Mouse (Mus musculus) intestine, embryonic 16.5 days (tissue): ENCODE data around the gene Rinl. TPM values are rescaled to one million over a fixed set of nuclear protein-coding genes. Genes with fewer than 3 reads are reported as not detected.

Experiments used
- ATAC-seq: fragments of 200-750 bp; cut with Nextera tagmentation; 2 replicates; pipeline ENCODE4 v1.8.0; 2017; ENCODE audit warnings: moderate TSS enrichment, moderate library complexity
- H3K27ac ChIP-seq: fragments of 300-500 bp; sonication (generic); 2 replicates; pipeline ENCODE4 v1.5.1; 2014; ENCODE audit warnings: mild to moderate bottlenecking, low read length
- H3K27me3 ChIP-seq: fragments of 300-500 bp; sonication (generic); replicated peaks from 2 replicates; pipeline ENCODE4 v1.6.1; 2014; ENCODE audit warnings: low read length, control low read depth, mixed read lengths; ENCODE audit not compliant: control insufficient read depth, insufficient read depth
- H3K36me3 ChIP-seq: fragments of 300-500 bp; sonication (generic); 2 replicates; pipeline ENCODE4 v1.6.1; 2014; ENCODE audit warnings: low read length, control low read depth; ENCODE audit not compliant: control insufficient read depth, insufficient read depth
- H3K4me1 ChIP-seq: fragments of 300-500 bp; sonication (generic); 2 replicates; pipeline ENCODE4 v1.6.1; 2014; ENCODE audit warnings: low read length, control low read depth, mixed read lengths; ENCODE audit not compliant: control insufficient read depth, insufficient read depth
- H3K4me2 ChIP-seq: fragments of 300-500 bp; sonication (generic); 2 replicates; pipeline ENCODE4 v1.6.1; 2014; ENCODE audit warnings: low read depth, low read length, control low read depth
- H3K4me3 ChIP-seq: fragments of 300-500 bp; sonication (generic); 2 replicates; pipeline ENCODE4 v1.5.1; 2014; ENCODE audit warnings: mild to moderate bottlenecking, low read length
- H3K9ac ChIP-seq: fragments of 300-500 bp; sonication (generic); 2 replicates; pipeline ENCODE4 v1.6.1; 2014; ENCODE audit warnings: low read depth, low read length
- H3K9me3 ChIP-seq: fragments of 300-500 bp; sonication (generic); 2 replicates; pipeline ENCODE4 v1.6.1; 2016; ENCODE audit warnings: low read length, control low read depth; ENCODE audit not compliant: control insufficient read depth
- WGBS: fragments of 180-500 bp; shearing (Covaris S2); extraction: QIAGEN DNeasy Blood & Tissue Kit; methylation state at CpG from one replicate; pipeline ENCODE4 v1.1.7; 2014; 5-methylcytosine and 5-hydroxymethylcytosine counted together
- polyA plus RNA-seq: library from polyadenylated mRNA; unstranded; fragments of >200 nt; fragmentation: Nextera tagmentation; extraction: Ambion mirVana; gene quantifications from 2 replicates; pipeline ENCODE4 v1.2.1, GENCODE M21; 2015

The Rinl gene
- polyA plus RNA-seq, 1 experiment from 2014 or later: 5.9 TPM

- H3K27me3 ChIP-seq: no peaks in the 10 kb centered on the region
- H3K9ac ChIP-seq: no peak overlapping the region
- H3K36me3 ChIP-seq: no peaks in the 10 kb centered on the region
- no peak overlapping the region for H3K4me2 ChIP-seq
- H3K9me3 ChIP-seq: no peaks in the 10 kb centered on the region
- peaks cover 25% of the 10 kb centered on the region for H3K4me1 ChIP-seq
- H3K27ac ChIP-seq: no peak overlapping the region
- no peak overlapping the region for H3K4me3 ChIP-seq
- 0 out of 2 replicates have a peak, but pooled peaks have one; percentile 17 for ATAC-seq
Measured at GRCm38 (mm10) chr7:28791706-28792105, 2.9 kb downstream of the Rinl start.

- Histone ChIP-seq H3K27me3 (no peaks in the 10 kb centered on the region), H3K4me2 (no peak overlapping the region), H3K9ac (no peak overlapping the region), H3K27ac (no peak overlapping the region), H3K4me3 (no peak overlapping the region), H3K4me1 (peaks cover 29% of the 10 kb centered on the region), H3K36me3 (no peaks in the 10 kb centered on the region), H3K9me3 (no peaks in the 10 kb centered on the region)
- ATAC-seq: no peak
- WGBS: 72% methylated on average over 12 of the region's 14 CpGs
Measured at GRCm38 (mm10) chr7:28792391-28793185, 3.8 kb downstream of the Rinl start.

GRCm38 (mm10) chr7:28793834-28794233 is 5.1 kb downstream of the Rinl start:
- no peak overlapping the region for H3K4me2 ChIP-seq
- no peaks in the 10 kb centered on the region for H3K9me3 ChIP-seq
- H3K27me3 ChIP-seq: no peaks in the 10 kb centered on the region
- peaks cover 26% of the 10 kb centered on the region for H3K4me1 ChIP-seq
- no peaks in the 10 kb centered on the region for H3K36me3 ChIP-seq
- H3K4me3 ChIP-seq: no peak overlapping the region
- 30% methylated on average over 2 of the region's 2 CpGs for whole genome bisulfite sequencing
- no peak for ATAC-seq
- no peak overlapping the region for H3K9ac ChIP-seq
- no peak overlapping the region for H3K27ac ChIP-seq

GRCm38 (mm10) chr7:28794496-28794895 is 5.7 kb downstream of the Rinl start:
- H3K36me3 ChIP-seq: no peaks in the 10 kb centered on the region
- ATAC-seq: no peak
- H3K4me1 ChIP-seq: peaks cover 25% of the 10 kb centered on the region; the same call in 1 of the 2 replicates
- H3K27me3 ChIP-seq: no peaks in the 10 kb centered on the region
- H3K4me3 ChIP-seq: no peak overlapping the region
- H3K9ac ChIP-seq: no peak overlapping the region
- no peaks in the 10 kb centered on the region for H3K9me3 ChIP-seq
- no peak overlapping the region for H3K27ac ChIP-seq
- WGBS: 79% methylated on average over 3 of the region's 3 CpGs
- H3K4me2 ChIP-seq: no peak overlapping the region

- no peak overlapping the region for H3K4me3 ChIP-seq
- no peak for ATAC-seq
- 66% methylated on average over 15 of the region's 15 CpGs for WGBS
- H3K4me1 ChIP-seq: peaks cover 18% of the 10 kb centered on the region; the same call in 1 of the 2 replicates
- H3K36me3 ChIP-seq: no peaks in the 10 kb centered on the region
- H3K9ac ChIP-seq: no peak overlapping the region; the same call in 1 of the 2 replicates
- peak overlapping the region; percentile 45 for H3K27ac ChIP-seq
- no peaks in the 10 kb centered on the region for H3K27me3 ChIP-seq
- H3K9me3 ChIP-seq: no peaks in the 10 kb centered on the region
- 0 out of 2 replicates have a peak overlapping the region, but pooled peaks have one; percentile 4 for H3K4me2 ChIP-seq
Measured at GRCm38 (mm10) chr7:28795832-28796231, 7.1 kb downstream of the Rinl start.

GRCm38 (mm10) chr7:28796562-28796975 is 7.8 kb downstream of the Rinl start:
- Histone ChIP-seq H3K4me2 (peak overlapping the region; percentile 45), H3K4me1 (peaks cover 24% of the 10 kb centered on the region), H3K4me3 (peak overlapping the region; percentile 7), H3K27me3 (no peaks in the 10 kb centered on the region), H3K9ac (peak overlapping the region; percentile 67), H3K9me3 (no peaks in the 10 kb centered on the region), H3K27ac (peak overlapping the region; percentile 45; the same call in 1 of the 2 replicates), H3K36me3 (no peaks in the 10 kb centered on the region)
- ATAC-seq: peak; percentile 74
- WGBS: 14% methylated on average over 32 of the region's 32 CpGs

GRCm38 (mm10) chr7:28799994-28800393 is 11.2 kb downstream of the Rinl start:
- Histone ChIP-seq H3K4me2 (no peak overlapping the region), H3K9ac (no peak overlapping the region), H3K4me3 (no peak overlapping the region), H3K27ac (no peak overlapping the region), H3K4me1 (peaks cover 40% of the 10 kb centered on the region), H3K27me3 (no peaks in the 10 kb centered on the region), H3K9me3 (no peaks in the 10 kb centered on the region), H3K36me3 (no peaks in the 10 kb centered on the region)
- 93% methylated on average over 9 of the region's 9 CpGs for WGBS
- no peak for ATAC-seq

- ATAC-seq: no peak
Measured at GRCm38 (mm10) chr7:28801451-28801850, 12.7 kb downstream of the Rinl start.

GRCm38 (mm10) chr7:28801901-28802670 is 13.3 kb downstream of the Rinl start:
- Histone ChIP-seq H3K4me1 (peaks cover 33% of the 10 kb centered on the region), H3K27ac (peak overlapping the region; percentile 100), H3K9ac (peak overlapping the region; percentile 60), H3K36me3 (no peaks in the 10 kb centered on the region), H3K4me2 (peak overlapping the region; percentile 55), H3K27me3 (no peaks in the 10 kb centered on the region), H3K9me3 (no peaks in the 10 kb centered on the region), H3K4me3 (peak overlapping the region; percentile 16; the same call in 1 of the 2 replicates)
- WGBS: 14% methylated on average over 10 of the region's 10 CpGs
- ATAC-seq: peak; percentile 77

More at GRCm38 (mm10) chr7:28801451-28801850, 12.7 kb downstream of the Rinl start:
- Histone ChIP-seq H3K4me1 (peaks cover 39% of the 10 kb centered on the region), H3K27ac (peak overlapping the region; percentile 100), H3K27me3 (no peaks in the 10 kb centered on the region), H3K4me2 (no peak overlapping the region), H3K9ac (no peak overlapping the region), H3K9me3 (no peaks in the 10 kb centered on the region), H3K36me3 (no peaks in the 10 kb centered on the region), H3K4me3 (no peak overlapping the region)
- 40% methylated on average over 3 of the region's 3 CpGs for WGBS
